Mouse (Mus musculus) 3134 (cell line): ENCODE data around the gene Hunk.

Source experiments
- DNase-seq: peaks from one replicate; pipeline ENCODE4 v3.0.0-alpha.2; 2011; ENCODE audit warnings: low spot score; ENCODE audit not compliant: insufficient read length; ENCODE audit errors: extremely low read depth

Hunk gene

GRCm38 (mm10) chr16:90546591-90546990 is 160.8 kb downstream of the Hunk start:
- no peak for DNase-seq

GRCm38 (mm10) chr16:90547996-90548395 is 162.2 kb downstream of the Hunk start:
- no peak for DNase-seq
